Mouse (Mus musculus) limb, embryonic 11.5 days (tissue): ENCODE measurements around the gene Nox4. TPM values are rescaled to one million over a fixed set of nuclear protein-coding genes. Genes with fewer than 3 reads are reported as not detected.

Experiments used
- ATAC-seq: fragments of 200-750 bp; cut with Nextera tagmentation; 2 replicates; pipeline ENCODE4 v1.8.0; 2017; ENCODE audit warnings: low read depth; ENCODE audit not compliant: insufficient number of reproducible peaks, low FRiP score, low TSS enrichment
- DNase-seq: peaks from one replicate; pipeline ENCODE4 v3.0.0-alpha.2; 2015; ENCODE audit warnings: low spot score
- H3K27ac ChIP-seq: fragments of 300-500 bp; sonication (generic); replicated peaks from 2 replicates; pipeline ENCODE4 v1.5.1; 2014; ENCODE audit warnings: low read depth, mild to moderate bottlenecking, low read length
- H3K27me3 ChIP-seq: fragments of 300-500 bp; sonication (generic); 2 replicates; pipeline ENCODE4 v1.6.1; 2014; ENCODE audit warnings: mild to moderate bottlenecking, low read length, mixed read lengths; ENCODE audit not compliant: control insufficient read depth, insufficient read depth
- H3K36me3 ChIP-seq: fragments of 300-500 bp; sonication (generic); 2 replicates; pipeline ENCODE4 v1.6.1; 2014; ENCODE audit warnings: mild to moderate bottlenecking, low read length, moderate library complexity, mixed read lengths; ENCODE audit not compliant: control insufficient read depth, insufficient read depth
- H3K4me1 ChIP-seq: fragments of 300-500 bp; sonication (generic); 2 replicates; pipeline ENCODE4 v1.6.1; 2014; ENCODE audit warnings: low read length, mixed read lengths; ENCODE audit not compliant: control insufficient read depth, insufficient read depth
- H3K4me2 ChIP-seq: fragments of 300-500 bp; sonication (generic); 2 replicates; pipeline ENCODE4 v1.6.1; 2014; ENCODE audit warnings: low read depth, mild to moderate bottlenecking, moderate library complexity; ENCODE audit not compliant: severe bottlenecking
- H3K4me3 ChIP-seq: fragments of 300-500 bp; sonication (generic); 2 replicates; pipeline ENCODE4 v1.5.1; 2014; ENCODE audit warnings: low read depth, low read length
- H3K9ac ChIP-seq: fragments of 300-500 bp; sonication (generic); 2 replicates; pipeline ENCODE4 v1.6.1; 2014; ENCODE audit warnings: mild to moderate bottlenecking, low read length
- H3K9me3 ChIP-seq: fragments of 300-500 bp; sonication (generic); 2 replicates; pipeline ENCODE4 v1.6.1; 2016; ENCODE audit warnings: low read length; ENCODE audit not compliant: control insufficient read depth
- WGBS: fragments of 180-500 bp; shearing (Covaris S2); extraction: QIAGEN DNeasy Blood & Tissue Kit; methylation state at CpG from one replicate; pipeline ENCODE4 v1.1.7; 2014; 5-methylcytosine and 5-hydroxymethylcytosine counted together
- polyA plus RNA-seq: library from polyadenylated mRNA; unstranded; fragments of >200 nt; fragmentation: Nextera tagmentation; extraction: Ambion mirVana; gene quantifications from 2 replicates; pipeline ENCODE4 v1.2.1, GENCODE M21; 2014

The Nox4 gene
- polyA plus RNA-seq, 1 experiment from 2014 or later, result 4.7 TPM

DNA sequence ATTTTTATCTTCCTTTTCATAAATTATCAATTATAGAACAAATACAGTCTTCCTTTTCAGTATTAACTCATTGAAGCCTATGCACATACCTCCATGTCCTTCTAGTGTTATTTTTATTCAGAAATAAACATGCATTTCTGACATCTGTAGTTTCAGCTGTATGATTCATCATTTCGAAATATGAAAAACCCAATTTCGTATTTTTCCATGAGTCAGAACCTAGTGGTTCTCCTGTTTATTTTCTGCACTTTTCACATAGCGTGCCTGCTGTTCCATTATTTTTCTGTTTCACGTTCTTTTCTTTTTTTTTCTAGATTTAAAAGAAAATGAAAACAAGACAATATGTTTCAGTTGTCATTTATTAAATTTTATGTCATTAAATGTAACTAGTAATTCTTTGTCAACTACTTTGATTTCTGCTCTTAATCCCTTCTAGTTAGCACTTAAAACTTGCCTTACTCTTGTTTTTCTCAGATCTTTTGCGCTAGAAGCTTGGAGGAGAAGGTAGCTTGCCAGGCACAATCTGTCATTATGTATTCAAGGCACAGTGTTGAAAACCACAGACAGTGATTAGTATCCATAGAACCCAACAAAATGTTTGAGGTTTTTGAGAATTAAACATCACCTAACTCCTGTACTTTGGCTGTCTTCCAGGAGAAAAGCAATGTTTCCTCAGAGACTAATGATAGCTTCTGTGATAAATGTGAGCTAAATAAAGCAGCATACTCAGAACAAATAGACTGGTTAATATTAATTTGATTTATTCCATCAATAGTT lies 85.1 kb downstream of the Nox4 start:
- H3K4me2 ChIP-seq, result no peak overlapping the region
- no peak for DNase-seq
- no peak overlapping the region for H3K27ac ChIP-seq
- 93% methylated on average over 5 of the region's 5 CpGs for WGBS
- ATAC-seq, result no peak
- H3K9ac ChIP-seq, result no peak overlapping the region
- no peaks in the 10 kb centered on the region for H3K4me1 ChIP-seq
- no peaks in the 10 kb centered on the region for H3K36me3 ChIP-seq
- H3K9me3 ChIP-seq, result no peaks in the 10 kb centered on the region
- H3K4me3 ChIP-seq, result no peak overlapping the region
- no peaks in the 10 kb centered on the region for H3K27me3 ChIP-seq

DNA sequence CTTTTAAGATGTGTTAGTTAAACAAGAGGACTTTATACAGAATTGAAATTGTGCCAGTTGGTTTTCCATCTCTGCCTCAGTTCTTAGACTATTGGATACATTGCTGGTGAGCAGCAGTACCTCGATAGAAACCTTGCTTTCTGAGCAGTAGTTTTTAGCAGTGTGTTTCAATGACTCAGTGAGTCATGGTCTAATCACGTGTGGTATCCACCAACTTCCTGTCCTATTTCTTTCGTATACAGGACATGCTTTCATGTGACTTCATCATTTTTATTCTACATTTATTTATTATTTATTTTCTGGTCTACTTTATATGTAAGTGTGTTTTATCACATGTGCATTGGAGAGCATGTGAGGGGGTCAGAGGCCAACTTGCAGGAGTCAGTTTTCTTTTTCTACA lies 99.7 kb downstream of the Nox4 start:
- ATAC-seq, result no peak
- Histone ChIP-seq H3K4me2 (no peak overlapping the region), H3K27me3 (no peaks in the 10 kb centered on the region), H3K27ac (no peak overlapping the region), H3K9me3 (no peaks in the 10 kb centered on the region), H3K4me1 (no peaks in the 10 kb centered on the region), H3K36me3 (no peaks in the 10 kb centered on the region), H3K4me3 (no peak overlapping the region), H3K9ac (no peak overlapping the region)
- no peak for DNase-seq
- WGBS, result 84% methylated on average over 3 of the region's 3 CpGs

DNA sequence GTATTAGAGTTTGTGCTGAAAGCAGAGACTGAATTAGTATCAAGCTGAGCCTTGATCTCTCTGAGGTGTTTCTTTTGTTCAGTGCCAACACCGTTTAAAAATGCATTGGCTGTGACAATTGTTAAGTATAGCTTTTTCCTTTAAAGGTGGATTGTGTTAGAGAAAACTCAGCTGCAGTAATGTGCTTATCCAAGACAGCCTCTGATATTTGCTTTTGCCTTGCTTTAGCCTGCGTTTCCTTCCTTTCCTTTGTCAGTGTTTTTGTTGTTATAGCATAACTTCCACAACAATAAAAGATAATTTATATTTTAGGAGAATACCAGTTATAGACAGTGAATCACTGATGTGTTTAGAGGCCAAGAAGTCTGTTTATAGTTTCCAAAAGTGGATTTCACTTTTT lies 106.9 kb downstream of the Nox4 start:
- no peak overlapping the region for H3K9ac ChIP-seq
- no peak overlapping the region for H3K4me2 ChIP-seq
- ATAC-seq (no peak), DNase-seq (no peak)
- H3K4me1 ChIP-seq, result no peaks in the 10 kb centered on the region
- WGBS, result 77% methylated on average over 2 of the region's 2 CpGs
- H3K4me3 ChIP-seq, result no peak overlapping the region
- H3K27ac ChIP-seq, result no peak overlapping the region
- no peaks in the 10 kb centered on the region for H3K9me3 ChIP-seq
- no peaks in the 10 kb centered on the region for H3K36me3 ChIP-seq
- H3K27me3 ChIP-seq, result no peaks in the 10 kb centered on the region

DNA sequence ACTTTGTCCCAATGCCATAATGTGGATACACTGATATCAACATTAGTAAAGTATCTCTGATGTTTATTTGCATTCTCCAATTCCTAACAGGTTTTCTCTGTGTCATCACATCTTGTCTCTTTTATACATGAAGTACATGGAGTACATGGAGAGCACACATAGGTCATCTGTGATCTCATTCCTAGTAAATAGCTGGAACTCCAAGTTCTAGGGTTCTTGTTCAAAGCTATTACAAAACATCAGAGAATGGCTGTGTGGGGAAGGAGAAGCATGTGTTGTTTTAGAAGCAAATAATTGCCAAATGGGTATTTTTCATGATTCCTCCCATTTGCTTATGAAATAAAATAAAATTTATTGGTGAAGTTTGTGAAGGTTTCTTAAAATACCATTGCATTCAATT lies 121.9 kb downstream of the Nox4 start:
- no peak for DNase-seq
- Histone ChIP-seq H3K36me3 (no peaks in the 10 kb centered on the region), H3K27me3 (no peaks in the 10 kb centered on the region), H3K4me3 (no peak overlapping the region), H3K27ac (no peak overlapping the region), H3K4me1 (no peaks in the 10 kb centered on the region), H3K9ac (no peak overlapping the region), H3K4me2 (no peak overlapping the region), H3K9me3 (no peaks in the 10 kb centered on the region)
- no peak for ATAC-seq

DNA sequence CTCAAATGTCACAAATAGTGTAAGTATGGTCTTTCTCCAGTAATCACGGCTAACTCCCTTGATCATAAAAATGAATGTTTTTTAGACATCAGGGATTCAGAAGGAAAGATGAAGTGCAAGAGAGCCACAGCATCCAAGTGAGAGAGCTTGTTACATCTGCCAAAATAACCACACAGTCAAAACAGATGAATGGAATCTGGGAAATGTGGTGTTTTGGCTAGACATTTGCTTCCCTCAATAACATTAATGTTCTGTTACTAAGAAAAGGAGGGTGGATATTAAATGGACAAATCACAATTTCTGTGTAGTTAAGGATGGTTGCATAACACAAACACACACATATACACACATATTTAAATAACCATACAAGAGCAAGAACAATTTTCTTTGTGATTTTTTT lies 123.2 kb downstream of the Nox4 start:
- H3K36me3 ChIP-seq, result no peaks in the 10 kb centered on the region
- no peaks in the 10 kb centered on the region for H3K27me3 ChIP-seq
- 84% methylated on average over 1 of the region's 1 CpGs for WGBS
- H3K9ac ChIP-seq, result no peak overlapping the region
- H3K4me3 ChIP-seq, result no peak overlapping the region
- ATAC-seq (no peak), DNase-seq (no peak)
- H3K4me1 ChIP-seq, result no peaks in the 10 kb centered on the region
- no peaks in the 10 kb centered on the region for H3K9me3 ChIP-seq
- no peak overlapping the region for H3K4me2 ChIP-seq
- H3K27ac ChIP-seq, result no peak overlapping the region

DNA sequence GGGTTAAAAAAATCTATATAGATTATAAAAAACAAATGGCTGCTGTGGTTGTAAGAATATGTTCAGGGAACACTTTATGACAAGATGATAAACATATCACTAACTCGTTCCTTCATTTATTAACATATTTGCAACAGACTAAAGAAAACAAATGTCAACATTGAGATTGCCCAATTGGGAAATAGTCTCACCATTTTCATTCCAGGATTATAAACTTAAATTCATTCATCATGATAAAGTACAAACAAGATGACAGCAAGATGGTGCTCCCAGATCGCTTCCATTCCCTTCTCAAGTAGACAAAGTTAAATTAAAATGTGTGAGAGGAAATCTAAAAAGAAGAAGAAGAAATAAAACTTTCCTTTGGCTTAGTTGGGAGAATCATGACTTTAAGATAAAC lies 124.9 kb downstream of the Nox4 start:
- no peak for DNase-seq
- no peaks in the 10 kb centered on the region for H3K4me1 ChIP-seq
- H3K27ac ChIP-seq, result no peak overlapping the region
- no peaks in the 10 kb centered on the region for H3K9me3 ChIP-seq
- no peaks in the 10 kb centered on the region for H3K27me3 ChIP-seq
- no peak for ATAC-seq
- H3K9ac ChIP-seq, result no peak overlapping the region
- H3K4me2 ChIP-seq, result no peak overlapping the region
- WGBS, result 88% methylated on average over 2 of the region's 2 CpGs
- H3K36me3 ChIP-seq, result no peaks in the 10 kb centered on the region
- no peak overlapping the region for H3K4me3 ChIP-seq

DNA sequence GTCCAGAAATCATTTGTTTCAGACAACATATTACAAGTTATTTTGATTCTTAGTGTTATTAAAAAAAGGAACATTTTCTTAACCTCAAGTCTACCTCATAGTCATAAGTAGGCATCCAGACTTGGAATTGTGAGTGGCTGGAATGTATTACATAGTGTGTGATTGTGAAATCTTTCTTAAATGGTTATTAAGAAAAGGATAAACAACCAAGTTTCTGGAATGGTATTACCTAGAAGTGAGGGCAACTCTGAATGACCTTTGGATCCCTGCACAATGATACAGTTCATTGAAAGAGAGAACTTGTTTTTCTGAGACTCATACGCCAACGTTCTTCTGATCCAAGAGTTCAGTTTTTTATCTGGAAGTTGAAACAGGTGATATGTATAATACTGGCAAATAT lies 125.4 kb downstream of the Nox4 start:
- WGBS, result 89% methylated on average over 2 of the region's 2 CpGs

DNA sequence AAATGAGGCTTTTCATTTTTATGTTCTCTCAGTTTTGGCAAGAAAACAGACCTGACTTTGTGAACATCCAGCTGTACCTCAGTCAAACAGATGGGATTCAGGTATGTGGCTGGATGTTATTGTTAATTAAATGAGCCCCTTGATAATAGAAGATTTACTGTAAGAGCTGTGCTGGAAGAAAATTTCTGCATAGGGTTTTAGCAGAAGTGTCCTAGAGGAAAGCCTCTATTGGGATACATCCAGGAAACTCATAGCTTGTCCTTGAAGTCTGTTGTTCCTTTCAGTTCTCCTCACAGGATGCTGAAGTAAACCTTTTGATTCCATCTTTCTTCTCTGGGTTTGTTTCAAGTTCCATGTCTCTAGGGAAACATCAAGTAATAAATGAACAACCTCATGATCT lies 128.4 kb downstream of the Nox4 start:
- H3K27me3 ChIP-seq, result no peaks in the 10 kb centered on the region
- no peak for ATAC-seq
- H3K4me1 ChIP-seq, result no peaks in the 10 kb centered on the region
- H3K4me3 ChIP-seq, result no peak overlapping the region
- no peak overlapping the region for H3K9ac ChIP-seq
- H3K27ac ChIP-seq, result no peak overlapping the region
- H3K36me3 ChIP-seq, result no peaks in the 10 kb centered on the region
- no peak for DNase-seq
- H3K4me2 ChIP-seq, result no peak overlapping the region
- H3K9me3 ChIP-seq, result no peaks in the 10 kb centered on the region

More for the DNA sequence above, 125.4 kb downstream of the Nox4 start:
- ATAC-seq, result no peak
- Histone ChIP-seq H3K27me3 (no peaks in the 10 kb centered on the region), H3K27ac (no peak overlapping the region), H3K9me3 (no peaks in the 10 kb centered on the region), H3K4me1 (no peaks in the 10 kb centered on the region), H3K4me2 (no peak overlapping the region), H3K9ac (no peak overlapping the region), H3K4me3 (no peak overlapping the region), H3K36me3 (no peaks in the 10 kb centered on the region)
- DNase-seq, result no peak

DNA sequence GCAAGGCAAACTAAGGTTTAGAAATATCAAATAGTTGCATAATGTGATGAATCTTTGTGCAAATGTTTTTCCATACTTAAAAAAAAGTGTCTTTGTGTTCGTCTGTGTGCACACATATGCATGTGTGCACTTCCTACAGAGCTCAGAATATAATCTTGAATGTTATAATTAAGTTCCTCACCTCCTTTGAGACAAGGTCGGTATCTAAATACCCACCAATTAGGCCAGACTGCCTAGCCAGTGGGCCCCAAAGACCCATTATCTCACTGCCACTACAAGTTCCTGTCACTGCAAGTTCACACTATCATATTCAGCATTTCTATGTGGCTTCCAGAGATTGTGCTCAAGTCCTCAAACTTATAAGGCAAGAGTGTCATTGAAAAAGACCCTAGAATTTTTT lies 129.0 kb downstream of the Nox4 start:
- Histone ChIP-seq H3K4me3 (no peak overlapping the region), H3K27ac (no peak overlapping the region), H3K4me1 (no peaks in the 10 kb centered on the region), H3K9me3 (no peaks in the 10 kb centered on the region), H3K9ac (no peak overlapping the region), H3K36me3 (no peaks in the 10 kb centered on the region), H3K27me3 (no peaks in the 10 kb centered on the region), H3K4me2 (no peak overlapping the region)
- WGBS, result 78% methylated on average over 2 of the region's 2 CpGs
- no peak for ATAC-seq
- no peak for DNase-seq
